Mouse (Mus musculus) hindbrain, embryonic 10.5 days (tissue): ENCODE results near the gene Exosc1. TPM values are rescaled to one million over a fixed set of nuclear protein-coding genes. Genes with fewer than 3 reads are reported as not detected.
A peak's percentile ranks its signal among the peaks of the same experiment; 100 is the strongest.

ENCODE experiments used
- DNase-seq: peaks from one replicate; pipeline ENCODE4 v3.0.0-alpha.2; 2017; ENCODE audit warnings: low spot score
- H3K27ac ChIP-seq: fragments of 300-500 bp; sonication (generic); 2 replicates; pipeline ENCODE4 v1.5.1; 2016; ENCODE audit warnings: mild to moderate bottlenecking, moderate library complexity
- H3K27me3 ChIP-seq: fragments of 300-500 bp; sonication (generic); 2 replicates; pipeline ENCODE4 v1.6.1; 2016; ENCODE audit warnings: mild to moderate bottlenecking; ENCODE audit not compliant: poor library complexity, insufficient read depth, severe bottlenecking
- H3K36me3 ChIP-seq: fragments of 300-500 bp; sonication (generic); 2 replicates; pipeline ENCODE4 v1.6.1; 2016; ENCODE audit warnings: mild to moderate bottlenecking, moderate library complexity
- H3K4me1 ChIP-seq: fragments of 300-500 bp; sonication (generic); replicated peaks from 2 replicates; pipeline ENCODE4 v1.6.1; 2016; ENCODE audit warnings: mild to moderate bottlenecking
- H3K4me3 ChIP-seq: fragments of 300-500 bp; sonication (generic); 2 replicates; pipeline ENCODE4 v1.5.1; 2016; ENCODE audit warnings: mild to moderate bottlenecking, moderate library complexity
- H3K9me3 ChIP-seq: fragments of 300-500 bp; sonication (generic); 2 replicates; pipeline ENCODE4 v1.6.1; 2016; ENCODE audit warnings: mild to moderate bottlenecking, moderate library complexity
- WGBS: fragments of 180-500 bp; shearing (Covaris S2); methylation state at CpG from one replicate; pipeline ENCODE4 v1.1.7; 2016; 5-methylcytosine and 5-hydroxymethylcytosine counted together
- polyA plus RNA-seq: library from polyadenylated mRNA; unstranded; fragments of >200 nt; fragmentation: Nextera tagmentation; extraction: Ambion mirVana; gene quantifications from 2 replicates; pipeline ENCODE4 v1.2.1, GENCODE M21; 2016

The Exosc1 gene
- 75.5 and 92.1 TPM in 2 replicates for polyA plus RNA-seq

DNA sequence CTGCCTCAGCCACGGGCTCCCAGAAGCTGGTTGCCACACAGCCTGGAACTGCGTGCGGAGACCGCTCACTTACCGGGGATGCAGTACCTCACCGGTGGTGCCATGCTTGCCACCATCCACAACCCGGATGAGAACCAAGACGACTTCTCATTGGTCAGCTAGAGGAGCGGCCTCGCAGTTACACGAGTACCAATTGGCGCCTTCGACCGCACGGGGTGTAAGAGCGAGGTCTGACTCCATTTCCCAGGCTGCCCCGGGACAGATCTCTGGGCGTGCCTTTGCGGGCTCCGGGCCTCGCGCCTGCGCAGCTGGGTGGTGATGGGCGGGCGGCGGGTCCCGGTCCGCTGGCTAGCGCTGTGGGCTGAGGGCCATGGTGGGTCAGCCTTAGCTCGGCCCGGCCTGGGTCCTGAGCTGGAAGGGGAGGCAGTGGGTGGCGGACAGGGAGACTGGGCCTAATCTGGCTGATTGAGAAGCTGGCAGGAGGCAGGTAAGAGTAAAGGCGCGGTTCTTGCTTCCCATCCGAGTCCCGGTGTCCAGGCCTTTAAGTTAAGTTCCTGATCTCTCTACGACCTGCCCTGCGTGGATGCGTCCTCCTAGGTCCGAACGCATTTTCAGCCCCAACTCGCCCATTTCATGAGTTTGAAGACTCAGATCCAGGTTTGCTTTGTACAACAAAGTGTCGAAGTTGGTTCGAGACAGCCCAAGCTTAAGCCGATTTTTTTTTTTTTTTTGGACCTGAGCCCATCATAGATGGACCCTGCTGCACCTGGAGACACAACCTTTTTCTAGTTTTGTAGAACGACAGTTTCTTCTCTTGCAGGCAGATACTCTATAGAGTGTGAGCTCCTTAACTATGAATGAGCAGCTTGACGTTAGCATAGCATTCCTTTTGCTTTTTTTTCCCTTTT is at the start of gene Exosc1, which contains the start of gene Zdhhc16:
Gene Exosc1, minus strand, starts transcription at position 245 of the 908 bp plus-strand sequence.
Gene Zdhhc16, plus strand, starts transcription at position 302 of the 908 bp plus-strand sequence.
- Histone ChIP-seq H3K9me3 (no peaks in the 10 kb centered on the region), H3K36me3 (peaks cover 51% of the 10 kb centered on the region), H3K27ac (peak within 1 kb of the TSS; percentile 92), H3K4me1 (peaks cover 22% of the 10 kb centered on the region), H3K4me3 (peak within 1 kb of the TSS; percentile 91), H3K27me3 (no peaks in the 10 kb centered on the region)
- peak; percentile 98 for DNase-seq
- under 1% methylated on average over 47 of the region's 47 CpGs for WGBS

DNA sequence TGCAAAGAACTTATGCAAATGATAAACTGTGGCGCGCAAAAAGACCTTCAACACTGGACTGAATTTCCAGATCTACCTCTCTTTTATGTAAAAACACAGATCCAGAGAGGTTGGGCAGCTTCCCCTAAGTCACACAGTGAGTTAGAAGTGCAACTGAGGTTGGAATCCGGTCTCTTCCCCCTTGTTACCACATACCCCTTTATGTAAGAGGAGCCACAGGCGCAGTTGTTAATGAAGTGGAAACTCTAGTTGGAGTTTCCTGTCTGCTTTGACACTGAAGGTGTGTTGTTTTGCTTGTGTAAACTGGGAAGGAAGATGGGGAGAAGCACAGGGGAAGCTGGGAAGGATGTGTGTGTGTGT is 49.5 kb upstream of the Exosc1 start:
- 5% methylated on average over 4 of the region's 4 CpGs for WGBS
- no peak for DNase-seq

DNA sequence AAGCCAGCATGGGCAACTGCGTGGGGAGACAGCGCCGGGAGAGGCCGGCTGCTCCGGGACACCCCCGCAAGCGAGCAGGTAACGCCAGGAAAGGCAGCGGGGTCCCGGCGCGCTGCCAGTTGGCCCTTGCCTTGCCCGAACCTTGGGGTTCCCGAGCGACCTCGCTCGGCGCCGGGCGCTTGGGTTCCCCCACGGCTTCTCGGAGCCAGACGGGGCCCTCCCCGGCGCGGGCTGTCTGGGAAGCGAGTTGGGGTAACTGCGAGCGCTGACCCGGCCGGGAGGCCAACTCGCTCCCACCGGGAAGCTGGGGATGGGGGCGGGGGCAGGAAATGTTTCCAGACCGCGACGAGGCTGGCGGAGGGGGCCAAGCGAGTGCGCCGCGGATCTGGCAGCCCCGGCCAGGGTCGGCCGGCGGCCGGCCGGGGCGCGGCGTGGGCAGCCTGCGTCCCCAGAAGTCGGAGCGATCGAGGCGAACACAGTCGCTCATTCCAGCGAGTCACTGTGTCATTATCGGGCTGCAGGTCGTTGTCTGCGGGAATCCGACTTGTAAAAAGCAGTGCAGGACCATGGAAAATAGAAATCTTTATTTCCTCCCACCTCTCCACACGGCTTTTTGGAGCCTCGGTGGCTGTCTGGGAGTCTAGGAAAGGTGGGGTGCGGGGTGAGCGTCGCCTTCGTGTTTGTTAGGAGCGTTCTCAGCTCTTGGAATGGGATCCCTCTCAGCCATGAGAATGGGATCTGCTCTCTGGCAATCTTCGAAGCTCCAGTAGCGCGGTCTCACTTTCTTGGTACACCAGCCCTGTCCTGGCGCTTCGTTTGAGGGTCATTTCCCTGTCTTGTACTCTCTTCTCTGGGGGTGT is 48.9 kb upstream of the Exosc1 start:
- WGBS, result under 1% methylated on average over 74 of the region's 74 CpGs
- no peak for DNase-seq
- peaks cover 21% of the 10 kb centered on the region for H3K27me3 ChIP-seq
- peaks cover 34% of the 10 kb centered on the region for H3K4me1 ChIP-seq
- no peaks in the 10 kb centered on the region for H3K9me3 ChIP-seq
- peak overlapping the region; percentile 92 for H3K27ac ChIP-seq
- no peaks in the 10 kb centered on the region for H3K36me3 ChIP-seq
- peak overlapping the region; percentile 91 for H3K4me3 ChIP-seq

More for the DNA sequence above, 49.5 kb upstream of the Exosc1 start:
- Histone ChIP-seq H3K4me1 (peaks cover 34% of the 10 kb centered on the region), H3K36me3 (no peaks in the 10 kb centered on the region), H3K27ac (no peak overlapping the region), H3K27me3 (peaks cover 21% of the 10 kb centered on the region), H3K9me3 (no peaks in the 10 kb centered on the region), H3K4me3 (peak overlapping the region; percentile 91)

DNA sequence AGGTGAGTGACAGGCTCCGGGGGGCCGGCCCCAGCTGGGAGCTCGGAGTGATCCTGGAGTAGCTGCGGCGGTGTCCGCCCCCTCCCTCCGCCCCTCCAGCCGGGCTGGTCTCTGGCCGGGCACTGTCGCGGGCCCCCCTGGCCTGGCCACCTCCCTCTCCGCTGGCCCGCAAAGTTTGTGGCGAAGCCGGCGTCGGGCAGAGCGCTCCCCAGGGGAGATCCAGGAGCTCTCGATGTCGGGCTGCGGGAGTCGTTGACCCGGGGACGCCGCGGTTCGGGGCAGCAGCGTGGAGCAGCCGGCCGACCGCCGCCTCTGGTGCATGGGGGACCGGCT is 48.3 kb upstream of the Exosc1 start, which contains the start of gene Ubtd1:
Gene Ubtd1, plus strand, starts transcription at position 169 of the 333 bp plus-strand sequence.
- H3K4me3 ChIP-seq, result peak within 1 kb of the TSS; percentile 91
- under 1% methylated on average over 33 of the region's 33 CpGs for WGBS
- H3K9me3 ChIP-seq, result no peaks in the 10 kb centered on the region
- peaks cover 36% of the 10 kb centered on the region for H3K4me1 ChIP-seq
- no peak for DNase-seq
- H3K27ac ChIP-seq, result peak within 1 kb of the TSS; percentile 92
- H3K36me3 ChIP-seq, result peaks cover 2% of the 10 kb centered on the region; the same call in 1 of the 2 replicates
- H3K27me3 ChIP-seq, result peaks cover 21% of the 10 kb centered on the region

DNA sequence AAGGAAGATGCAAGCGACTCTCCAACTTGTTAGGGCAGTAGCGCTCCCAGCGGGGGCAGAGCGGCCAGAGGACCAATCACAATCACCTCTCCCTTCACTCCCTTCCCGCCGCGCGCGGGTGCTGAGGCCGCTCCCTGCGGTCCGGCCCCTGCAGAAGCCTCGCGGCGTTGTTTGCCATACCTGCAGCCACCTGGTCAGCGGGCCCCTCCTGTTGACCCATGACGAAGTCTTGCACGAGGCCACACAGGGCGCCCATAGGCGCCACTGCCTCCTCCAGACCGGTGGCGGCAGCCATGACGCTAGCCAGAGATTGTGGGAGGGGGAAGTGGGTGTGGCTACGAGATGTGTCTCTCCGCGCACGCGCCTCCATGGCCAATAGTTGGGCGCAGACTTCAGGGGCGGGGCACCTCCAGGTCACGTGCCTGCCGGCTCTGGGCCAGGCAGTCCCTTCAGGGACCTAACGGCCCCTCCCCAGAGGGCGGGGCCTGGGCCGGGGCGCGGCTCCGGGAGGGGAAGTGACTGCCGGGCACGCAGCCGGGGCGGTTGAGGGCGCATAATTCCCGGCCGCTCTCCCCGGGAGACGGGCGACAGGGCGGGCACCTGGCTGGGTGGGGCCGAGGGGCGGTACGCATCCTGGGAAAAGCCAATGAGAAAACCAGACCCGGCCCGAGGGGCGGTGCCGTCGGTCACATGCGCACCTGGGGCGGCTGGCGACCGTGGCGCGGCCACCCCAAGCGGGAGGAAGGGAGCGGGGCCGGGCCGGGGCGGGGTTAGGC is 47.8 kb upstream of the Exosc1 start, which contains the start of gene Mms19:
Gene Mms19, minus strand, starts transcription at position 339 of the 776 bp plus-strand sequence.
- under 1% methylated on average over 68 of the region's 68 CpGs for WGBS

DNA sequence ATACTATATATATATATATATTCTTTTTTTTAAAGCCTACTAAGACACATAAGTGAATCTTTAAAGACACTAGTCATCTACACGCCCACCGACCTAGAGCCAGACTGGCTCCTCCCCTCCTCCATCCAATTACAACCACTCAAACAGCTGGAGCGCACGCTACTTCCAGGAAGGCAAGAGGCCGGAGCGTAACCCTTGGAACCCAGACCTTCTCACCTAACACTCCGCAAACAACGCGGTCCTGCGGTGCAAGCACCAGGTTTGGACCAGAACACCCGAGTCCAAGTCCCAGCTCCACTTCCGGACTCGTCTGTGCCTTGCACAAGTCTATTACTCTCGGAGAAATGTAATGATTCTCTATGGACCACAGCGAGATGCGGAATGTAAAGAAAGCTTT is 47.2 kb upstream of the Exosc1 start:
- DNase-seq, result no peak
- WGBS, result under 1% methylated on average over 16 of the region's 16 CpGs
- peak overlapping the region; percentile 91 for H3K4me3 ChIP-seq
- H3K27me3 ChIP-seq, result peaks cover 21% of the 10 kb centered on the region
- H3K9me3 ChIP-seq, result no peaks in the 10 kb centered on the region
- peaks cover 37% of the 10 kb centered on the region for H3K4me1 ChIP-seq
- peaks cover 6% of the 10 kb centered on the region; the same call in 1 of the 2 replicates for H3K36me3 ChIP-seq
- H3K27ac ChIP-seq, result peak overlapping the region; percentile 92

More for the DNA sequence above, 47.8 kb upstream of the Exosc1 start, which contains the start of gene Mms19:
- peak within 1 kb of the TSS; percentile 92 for H3K27ac ChIP-seq
- H3K4me3 ChIP-seq, result peak within 1 kb of the TSS; percentile 91
- peaks cover 3% of the 10 kb centered on the region; the same call in 1 of the 2 replicates for H3K36me3 ChIP-seq
- no peaks in the 10 kb centered on the region for H3K9me3 ChIP-seq
- peaks cover 37% of the 10 kb centered on the region for H3K4me1 ChIP-seq
- peak; percentile 99 for DNase-seq
- H3K27me3 ChIP-seq, result peaks cover 21% of the 10 kb centered on the region

DNA sequence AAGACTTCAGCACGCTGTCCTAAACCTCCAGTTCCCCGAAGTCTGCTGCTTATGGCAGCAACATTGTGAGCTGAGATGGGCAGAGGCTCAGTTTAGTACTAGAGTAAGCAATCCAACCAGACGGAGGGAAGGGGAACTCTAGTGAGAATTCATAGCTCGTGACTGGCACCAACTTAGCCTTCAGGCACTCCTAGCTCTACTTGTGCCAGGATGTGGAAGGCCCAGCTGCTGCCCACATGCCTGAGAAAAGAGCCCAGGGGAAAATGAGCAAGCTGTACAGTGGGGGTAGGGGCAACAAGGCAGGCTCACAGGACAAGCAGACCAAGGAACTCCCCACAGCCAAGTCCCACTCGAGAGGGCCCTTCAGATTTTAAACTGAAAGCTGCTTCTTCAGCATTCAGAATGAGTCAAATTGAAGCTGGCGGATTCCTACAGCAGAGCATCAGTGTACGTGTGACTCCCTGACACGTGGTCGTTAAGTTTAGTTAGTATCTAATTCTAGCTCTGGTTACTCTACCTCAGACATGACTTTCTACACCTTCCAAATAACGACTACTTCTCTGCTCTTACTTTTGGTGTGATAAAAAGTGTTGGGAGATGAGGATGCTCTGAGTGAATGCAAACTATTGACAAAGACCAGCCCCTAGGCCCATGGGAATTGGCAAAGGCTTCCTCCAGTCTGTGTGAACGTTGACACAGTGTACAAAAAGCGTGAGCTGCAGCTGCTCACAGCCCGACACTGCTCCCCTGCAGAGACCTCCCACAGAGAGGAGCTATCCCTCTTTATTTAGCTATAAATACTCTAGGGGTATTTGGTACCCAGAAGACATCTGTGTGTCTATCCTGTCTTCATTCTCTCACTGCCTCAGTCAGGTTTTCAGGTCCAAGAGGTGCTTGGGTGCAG is 40.9 kb upstream of the Exosc1 start:
- no peaks in the 10 kb centered on the region for H3K27me3 ChIP-seq
- peaks cover 20% of the 10 kb centered on the region for H3K36me3 ChIP-seq
- WGBS, result 65% methylated on average over 13 of the region's 13 CpGs
- no peaks in the 10 kb centered on the region for H3K9me3 ChIP-seq
- H3K27ac ChIP-seq, result 0 out of 2 replicates have a peak overlapping the region, but pooled peaks have one; percentile 30
- no peak overlapping the region for H3K4me3 ChIP-seq
- H3K4me1 ChIP-seq, result peaks cover 14% of the 10 kb centered on the region
- no peak for DNase-seq

DNA sequence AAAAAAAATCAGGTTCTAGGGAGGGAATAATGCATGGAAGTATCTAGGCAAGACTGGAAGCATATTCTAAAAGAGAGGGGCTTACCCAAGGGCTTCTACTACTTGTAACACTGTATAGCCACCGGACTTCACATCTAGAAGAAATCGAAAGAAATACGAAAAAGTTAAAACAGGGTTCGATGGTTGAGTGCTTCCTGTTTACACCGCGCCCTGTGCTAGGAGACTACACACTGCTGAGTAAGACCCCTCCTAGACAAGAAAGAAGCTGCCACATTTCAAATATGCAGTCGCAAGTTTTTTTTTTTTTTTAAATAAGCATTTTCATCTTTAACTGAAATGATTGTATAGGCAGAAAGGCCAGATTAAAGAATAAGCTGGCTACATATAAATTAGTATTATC is 36.4 kb upstream of the Exosc1 start:
- no peaks in the 10 kb centered on the region for H3K9me3 ChIP-seq
- no peak overlapping the region for H3K27ac ChIP-seq
- H3K4me3 ChIP-seq, result no peak overlapping the region
- 97% methylated on average over 7 of the region's 7 CpGs for whole genome bisulfite sequencing
- peaks cover 54% of the 10 kb centered on the region for H3K36me3 ChIP-seq
- no peaks in the 10 kb centered on the region for H3K27me3 ChIP-seq
- DNase-seq, result no peak
- peaks cover 9% of the 10 kb centered on the region for H3K4me1 ChIP-seq

DNA sequence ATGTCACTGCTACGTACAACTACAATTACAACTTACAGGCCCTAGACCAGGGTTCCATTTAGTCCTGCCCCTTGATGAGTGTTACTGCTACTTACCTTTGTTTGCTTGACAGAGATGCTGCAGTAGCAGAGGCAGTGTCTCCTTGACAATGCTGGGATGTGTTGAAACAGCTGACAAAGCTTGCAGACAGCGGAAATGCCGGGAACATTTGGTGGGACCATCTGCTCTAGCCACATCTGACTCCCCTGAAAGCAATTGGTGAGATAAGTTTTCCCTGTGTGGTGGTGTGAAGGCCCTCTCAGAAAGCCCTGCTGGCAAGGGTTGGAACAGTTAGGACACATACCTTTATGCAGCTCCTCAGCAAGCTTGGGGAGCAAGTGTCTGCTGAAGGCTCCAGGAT is 20.4 kb upstream of the Exosc1 start:
- Histone ChIP-seq H3K27me3 (no peaks in the 10 kb centered on the region), H3K4me1 (no peaks in the 10 kb centered on the region), H3K27ac (no peak overlapping the region), H3K9me3 (no peaks in the 10 kb centered on the region), H3K36me3 (peaks cover 99% of the 10 kb centered on the region), H3K4me3 (no peak overlapping the region)
- WGBS, result 90% methylated on average over 3 of the region's 3 CpGs
- DNase-seq, result no peak

DNA sequence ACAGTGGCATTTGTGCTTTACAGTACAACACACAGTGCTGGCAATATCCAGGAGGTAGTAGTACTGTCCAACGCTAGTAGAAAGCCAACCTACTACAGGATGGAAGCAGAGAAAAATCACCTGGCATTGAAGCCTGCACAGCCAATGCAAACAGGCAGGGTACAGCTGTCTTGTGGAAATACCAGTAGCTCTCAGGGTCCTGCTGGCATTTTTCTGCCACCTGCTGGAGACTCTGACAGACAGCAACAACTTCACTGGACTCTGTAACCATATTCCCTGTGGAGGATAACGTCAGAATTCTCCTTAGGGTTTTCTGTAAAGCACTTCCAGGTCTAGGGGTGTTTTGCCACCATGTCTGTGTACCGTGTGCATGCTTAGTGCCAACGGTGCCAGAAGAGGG is 19.1 kb upstream of the Exosc1 start:
- 80% methylated on average over 4 of the region's 4 CpGs for WGBS
- Histone ChIP-seq H3K27ac (no peak overlapping the region), H3K36me3 (peaks cover 99% of the 10 kb centered on the region), H3K9me3 (no peaks in the 10 kb centered on the region), H3K4me3 (no peak overlapping the region), H3K4me1 (no peaks in the 10 kb centered on the region), H3K27me3 (no peaks in the 10 kb centered on the region)
- DNase-seq, result no peak

DNA sequence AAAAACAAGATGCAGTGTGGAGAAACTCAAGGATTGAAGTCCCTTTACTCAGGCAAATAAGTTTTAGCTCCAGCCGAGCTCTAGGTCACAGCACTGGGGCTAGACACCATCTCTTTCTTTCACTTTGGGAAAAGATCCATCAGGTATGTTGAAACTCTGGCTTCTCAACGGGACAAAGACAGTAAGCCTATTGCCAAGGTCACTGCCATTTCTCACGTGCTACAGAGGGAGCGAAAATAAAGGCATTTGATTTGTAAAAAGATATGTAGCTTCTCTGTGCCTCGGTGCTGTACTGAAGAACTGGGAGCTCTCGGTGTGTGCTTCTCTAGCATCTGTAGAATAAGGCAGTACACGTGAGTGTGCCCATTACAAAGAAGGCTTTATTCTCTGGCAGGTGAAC is 10.6 kb upstream of the Exosc1 start:
- H3K27me3 ChIP-seq, result no peaks in the 10 kb centered on the region
- no peaks in the 10 kb centered on the region for H3K4me1 ChIP-seq
- no peak for DNase-seq
- no peak overlapping the region for H3K27ac ChIP-seq
- peaks cover 7% of the 10 kb centered on the region; the same call in 1 of the 2 replicates for H3K9me3 ChIP-seq
- H3K4me3 ChIP-seq, result no peak overlapping the region
- peaks cover 98% of the 10 kb centered on the region for H3K36me3 ChIP-seq
- 88% methylated on average over 7 of the region's 7 CpGs for WGBS
